Mouse (Mus musculus) urinary bladder, adult 2 months (tissue): ENCODE results near the gene Cdh26. TPM values are rescaled to one million over a fixed set of nuclear protein-coding genes. Genes with fewer than 3 reads are reported as not detected.

Experiments
- DNase-seq: peaks from one replicate; pipeline ENCODE4 v3.0.0; 2022; ENCODE audit warnings: low spot score
- polyA plus RNA-seq: library from polyadenylated mRNA; depleted of rRNA; stranded (reverse); fragments of >200 nt; gene quantifications from 2 replicates; pipeline ENCODE4 v1.2.3, GENCODE M21; 2012; rRNA removed

Cdh26 gene
- polyA plus RNA-seq, 1 experiment, result 0.28 TPM

- DNase-seq, result no peak
These were observed 77.9 kb downstream of the Cdh26 start for GRCm38 (mm10) chr2:178508279-178508678.

GRCm38 (mm10) chr2:178513043-178513442 lies 82.7 kb downstream of the Cdh26 start:
- no peak for DNase-seq

GRCm38 (mm10) chr2:178513636-178514071 lies 83.3 kb downstream of the Cdh26 start:
- DNase-seq, result no peak

- no peak for DNase-seq
These were observed 86.1 kb downstream of the Cdh26 start for GRCm38 (mm10) chr2:178516421-178516820.

- no peak for DNase-seq
These were observed 86.6 kb downstream of the Cdh26 start for GRCm38 (mm10) chr2:178516941-178517340.

- DNase-seq, result no peak
These were observed 89.0 kb downstream of the Cdh26 start for GRCm38 (mm10) chr2:178519321-178519720.

- no peak for DNase-seq
These were observed 89.9 kb downstream of the Cdh26 start for GRCm38 (mm10) chr2:178520216-178520615.

- DNase-seq, result no peak
These were observed 92.0 kb downstream of the Cdh26 start for GRCm38 (mm10) chr2:178522331-178522730.

- DNase-seq, result no peak
These were observed 92.5 kb downstream of the Cdh26 start for GRCm38 (mm10) chr2:178522786-178523185.

- DNase-seq, result no peak
These were observed 96.4 kb downstream of the Cdh26 start for GRCm38 (mm10) chr2:178526776-178527175.

GRCm38 (mm10) chr2:178531226-178531625 lies 100.9 kb downstream of the Cdh26 start:
- no peak for DNase-seq

GRCm38 (mm10) chr2:178536574-178536973 lies 106.2 kb downstream of the Cdh26 start:
- no peak for DNase-seq

Other genes starting within 250 kb of the Cdh26 start
- 0.11 and 0.13 TPM in 2 replicates for gene Sycp2, start 22.8 kb upstream of the Cdh26 start, polyA plus RNA-seq
- gene Ppp1r3d, start 16.1 kb upstream of the Cdh26 start, polyA plus RNA-seq, result 3.8 and 4.2 TPM in 2 replicates
- gene Fam217b, start 16.0 kb upstream of the Cdh26 start, polyA plus RNA-seq, result 4.5 and 5.6 TPM in 2 replicates